Comparison of ENCODE assay signal across 24 mouse cellular contexts in the genomic region with DNA sequence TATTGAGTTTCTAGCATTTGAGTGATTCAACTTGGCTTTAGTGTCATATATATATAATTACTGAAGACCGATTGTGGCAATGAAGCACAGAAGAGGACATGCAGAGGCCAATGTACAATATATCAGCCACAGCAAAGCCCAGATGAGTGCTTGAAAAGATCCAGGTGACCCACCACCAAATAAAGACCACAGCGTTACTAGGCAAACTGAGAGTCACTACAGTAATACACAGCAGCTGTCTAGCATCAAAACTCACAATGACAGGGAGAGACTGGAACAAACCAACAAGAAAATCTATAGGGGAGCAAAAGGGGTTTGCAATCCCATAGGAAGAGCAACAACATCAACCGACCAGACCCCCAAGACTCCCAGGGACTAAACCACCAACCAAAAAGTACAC.
"Had no signal": no experiment of that assay in that cellular context is flagged by ENCODE, and none has a peak within 500 bp of the region (broad histone marks: within the 10 kb centered on the region; RNA-seq: fewer than 3 reads in every experiment).

No protein-coding gene starts in this region.

- H3K27me3 ChIP-seq: heart, embryonic 12.5 days; hindbrain, embryonic 13.5 days; hindbrain, embryonic 15.5 days; kidney, embryonic 15.5 days; limb, embryonic 13.5 days; limb, embryonic 15.5 days had no signal

- H3K4me1 ChIP-seq: heart, embryonic 10.5 days; heart, embryonic 12.5 days; hindbrain, embryonic 13.5 days; hindbrain, embryonic 15.5 days; kidney, embryonic 15.5 days; limb, embryonic 13.5 days; limb, embryonic 15.5 days had no signal

- H3K27ac ChIP-seq: gastrocnemius, adult 2 months; heart, embryonic 10.5 days; hindbrain, embryonic 13.5 days; hindbrain, embryonic 15.5 days; hindbrain, postnatal 0 days; kidney, embryonic 15.5 days; limb, embryonic 13.5 days; limb, embryonic 15.5 days had no signal

- DNase-seq: gastrocnemius, adult 2 months; gastrocnemius, postnatal 10 days; gastrocnemius, postnatal 25 days; heart, adult 18-20 months; heart, postnatal 10 days; heart, postnatal 36 days; kidney, adult 11 months; kidney, adult 2 months; kidney, adult 9 months; kidney, postnatal 10 days; kidney, postnatal 36 days; layer of hippocampus, adult 9-11 months; layer of hippocampus, postnatal 36 days; left cerebral cortex, postnatal 4 days had no signal

- H3K36me3 ChIP-seq: heart, embryonic 10.5 days; heart, embryonic 12.5 days; hindbrain, embryonic 13.5 days; hindbrain, embryonic 15.5 days; kidney, embryonic 15.5 days; limb, embryonic 13.5 days; limb, embryonic 15.5 days had no signal

- H3K4me3 ChIP-seq: gastrocnemius, adult 2 months; heart, embryonic 10.5 days; heart, embryonic 12.5 days; hindbrain, embryonic 13.5 days; hindbrain, embryonic 15.5 days; kidney, embryonic 15.5 days; limb, embryonic 13.5 days; limb, embryonic 15.5 days had no signal

- ATAC-seq: forebrain, embryonic 16.5 days; hindbrain, postnatal 0 days; intestine, embryonic 16.5 days had no signal

- H3K9me3 ChIP-seq: heart, embryonic 10.5 days; heart, embryonic 12.5 days; hindbrain, embryonic 13.5 days; hindbrain, embryonic 15.5 days; kidney, embryonic 15.5 days; limb, embryonic 13.5 days; limb, embryonic 15.5 days had no signal

- H3K4me2 ChIP-seq: heart, embryonic 12.5 days; hindbrain, embryonic 13.5 days; hindbrain, embryonic 15.5 days; kidney, embryonic 15.5 days; limb, embryonic 13.5 days; limb, embryonic 15.5 days had no signal

- H3K9ac ChIP-seq: heart, embryonic 12.5 days; hindbrain, embryonic 13.5 days; hindbrain, embryonic 15.5 days; kidney, embryonic 15.5 days; limb, embryonic 13.5 days; limb, embryonic 15.5 days had no signal
